Mouse (Mus musculus) megakaryocyte, embryonic 14.5 days (primary cell): ENCODE measurements at regions not wholly inside any gene's neighbourhood (a gene's known extent, or its start where the extent isn't known, plus 50 kb on each side); places are given as distances from the start of the nearest gene placed in this dataset.

Source experiments
- FLI1 ChIP-seq: IDR thresholded peaks from 2 replicates; pipeline ENCODE4 v1.6.1; 2012; ENCODE audit warnings: low read length, inconsistent platforms, mixed read lengths
- GATA1 ChIP-seq: IDR thresholded peaks from 3 replicates; pipeline ENCODE4 v1.6.1; 2012; ENCODE audit warnings: mixed read lengths, low read length, inconsistent platforms, borderline replicate concordance

GRCm38 (mm10) chrX:167111059-167111871 lies 97.8 kb downstream of the Tmsb4x start:
- no peak for TF ChIP-seq GATA1
- no peak for TF ChIP-seq FLI1
